Mouse (Mus musculus): ENCODE data around the gene Slc7a10.

The Slc7a10 gene

DNA sequence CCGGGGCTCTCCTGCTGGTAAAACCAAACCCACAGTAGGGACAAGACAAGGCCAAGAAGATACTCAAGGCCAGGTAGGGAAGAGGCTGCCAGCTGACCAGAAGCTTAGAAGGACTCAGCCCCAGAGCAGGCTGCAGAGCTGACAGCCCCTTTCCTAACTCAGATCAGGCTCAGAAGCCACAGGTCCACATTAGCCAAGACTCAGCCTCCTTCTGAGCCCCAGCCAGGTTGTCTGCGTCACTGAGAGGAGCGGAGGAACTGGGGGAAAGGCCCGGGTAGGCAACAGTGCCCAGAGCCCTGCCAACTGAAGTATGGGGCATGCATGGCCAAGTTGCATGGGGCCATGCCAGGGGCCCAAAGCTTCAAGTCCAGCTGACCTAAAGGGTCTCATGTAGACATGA, 13.7 kb upstream of the Slc7a10 start:
- DNase-seq (ENCODE audit: extremely low read depth, low read depth), result no peak

DNA sequence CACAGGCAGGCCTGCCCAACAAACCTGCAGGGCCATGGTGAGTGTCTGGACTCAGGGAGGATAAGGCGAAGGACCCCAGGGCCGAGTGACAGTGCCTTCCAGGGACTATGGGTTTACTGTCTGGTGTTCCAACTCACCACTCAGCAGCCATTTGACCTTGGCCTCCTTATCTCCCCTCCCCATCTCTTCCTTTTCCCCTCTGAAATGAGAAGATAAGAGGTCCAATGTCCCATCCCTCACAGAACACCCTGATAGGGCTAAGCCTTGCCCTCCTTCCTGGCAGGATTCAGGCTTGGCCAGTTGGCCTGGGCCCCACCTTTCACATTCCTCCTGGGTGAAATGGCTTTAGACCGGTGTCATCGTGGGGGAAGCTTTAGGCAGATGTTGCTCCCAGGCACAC, 10.7 kb upstream of the Slc7a10 start:
- no peak for DNase-seq (ENCODE audit: extremely low read depth, low read depth)

DNA sequence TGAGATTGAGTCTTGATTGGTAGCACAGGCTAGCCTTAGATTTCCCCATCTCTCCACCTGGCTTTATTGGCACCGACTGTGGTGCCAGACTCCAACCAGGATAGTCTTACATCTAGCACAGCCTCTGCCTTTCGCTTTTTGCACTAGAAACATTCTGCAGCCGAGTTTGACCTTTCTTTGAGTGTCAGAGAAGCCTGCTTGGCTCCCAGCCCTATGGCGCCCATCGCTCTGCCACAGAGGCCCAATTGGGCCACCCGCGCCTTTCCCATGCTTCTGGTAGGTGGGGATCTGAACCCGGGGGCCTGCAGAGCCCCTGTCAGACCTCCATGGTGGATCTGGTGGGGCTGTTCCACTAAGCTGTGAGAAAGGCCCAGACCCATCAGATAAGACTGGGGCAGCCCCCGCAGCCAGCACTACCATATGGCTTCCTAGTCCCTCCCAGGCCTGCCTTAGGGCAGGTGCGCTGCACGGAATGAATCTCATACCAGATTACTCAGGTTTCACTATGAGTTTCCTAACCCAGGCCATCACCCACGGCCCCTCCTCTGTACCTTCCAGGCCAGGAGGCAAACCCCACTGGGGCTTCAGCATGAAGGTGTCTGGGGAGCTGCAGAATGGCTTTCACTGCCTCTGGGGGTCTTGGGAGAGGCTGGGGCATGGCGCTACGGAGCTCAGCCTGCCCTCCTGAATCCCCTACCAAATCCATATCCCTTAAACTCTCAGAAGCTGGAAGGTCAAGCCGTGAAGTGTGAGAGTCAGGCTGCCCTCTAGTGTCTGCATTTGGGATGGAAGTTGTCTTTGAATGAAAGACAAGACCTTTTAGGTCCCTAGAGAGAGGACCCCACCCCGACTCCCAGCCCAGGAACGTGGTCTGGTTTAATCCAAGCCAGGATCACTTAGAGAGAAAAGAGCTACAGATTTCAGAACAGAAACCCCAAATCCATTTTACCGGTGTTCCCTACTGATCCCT, 9.5 kb upstream of the Slc7a10 start:
- no peak for DNase-seq (ENCODE audit: extremely low read depth, low read depth)

DNA sequence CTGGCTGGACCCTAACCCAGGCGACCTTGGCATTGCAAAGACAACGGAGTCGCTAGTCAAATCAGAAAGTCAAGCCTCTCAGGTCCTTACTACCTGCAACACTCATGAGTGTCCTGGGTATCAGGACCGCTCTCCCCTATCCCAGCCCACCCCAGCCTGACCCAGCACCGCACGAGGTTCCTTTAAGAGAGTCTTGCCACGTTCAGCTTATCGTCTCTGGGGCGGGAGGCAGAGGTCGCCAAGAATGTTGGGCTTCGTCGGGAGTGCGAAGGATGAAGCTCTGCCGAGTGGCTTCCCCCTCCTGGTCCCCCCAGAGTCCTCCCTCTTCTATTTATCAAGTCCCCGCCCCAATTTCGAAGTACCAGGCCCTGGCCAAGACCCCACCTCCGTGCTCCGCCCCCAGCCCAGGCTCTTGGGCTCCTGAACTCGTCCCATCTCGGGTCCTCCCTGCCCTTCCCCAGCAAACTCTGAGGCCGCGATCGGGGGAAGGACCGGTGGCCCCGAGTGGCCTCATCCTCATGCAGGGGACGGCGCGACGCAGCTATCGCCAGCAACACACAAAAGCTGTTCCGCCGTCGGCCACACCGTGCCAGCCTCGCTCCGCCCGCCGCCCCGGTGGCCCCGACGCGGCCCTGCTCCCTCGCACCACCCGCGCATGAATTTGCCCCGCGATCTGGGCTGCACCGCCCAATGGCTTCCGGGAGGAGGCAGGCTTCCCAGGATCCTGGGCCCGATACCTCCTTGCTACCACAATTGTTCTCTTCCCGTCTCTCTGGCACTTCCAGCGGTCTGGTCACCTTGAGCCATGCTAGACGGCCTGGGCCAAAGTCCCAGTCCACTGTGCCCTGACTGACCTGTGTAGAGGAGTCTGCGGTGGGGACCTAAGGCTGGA, 1.1 kb upstream of the Slc7a10 start:
- DNase-seq (ENCODE audit: extremely low read depth, low read depth), result no peak

DNA sequence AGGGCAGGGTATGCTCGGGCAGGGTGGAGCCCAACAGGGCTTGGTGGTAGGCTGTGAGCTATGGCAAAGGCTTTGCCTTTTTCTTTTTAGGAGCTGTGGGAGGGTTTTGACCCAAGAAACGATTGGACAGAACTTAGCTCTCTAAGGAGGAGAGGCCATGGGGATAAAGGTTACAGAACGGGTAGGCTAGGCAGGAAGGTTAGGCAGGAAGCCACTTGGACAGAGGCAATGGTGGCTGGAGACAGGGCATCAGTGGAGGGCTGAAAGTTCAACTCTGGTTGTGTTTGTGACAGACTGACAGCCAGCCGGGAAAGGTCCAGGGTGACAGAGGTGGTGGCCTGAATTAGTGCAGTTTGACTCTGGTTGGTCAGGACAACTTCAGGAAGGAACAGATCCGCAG, 3.5 kb downstream of the Slc7a10 start:
- DNase-seq (ENCODE audit: extremely low read depth, low read depth), result no peak

DNA sequence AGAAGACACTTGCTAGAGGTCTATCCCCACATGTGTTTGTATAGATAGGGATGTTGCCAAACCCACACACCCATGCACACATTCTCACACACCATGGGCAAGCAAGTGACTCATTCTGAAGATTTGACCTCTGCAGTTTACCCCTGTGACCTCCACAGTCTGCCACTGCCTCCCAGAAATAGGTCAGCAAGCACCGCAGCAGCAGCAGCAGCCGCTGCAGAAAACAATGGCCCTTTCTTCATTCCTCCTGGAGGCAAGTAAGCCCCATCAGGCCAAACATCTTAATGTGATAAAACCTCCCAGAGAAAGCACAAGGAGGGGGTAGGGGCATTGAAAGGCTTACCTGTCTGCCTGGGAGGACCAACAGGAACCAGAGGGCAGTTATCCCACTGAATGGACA, 5.1 kb downstream of the Slc7a10 start:
- no peak for DNase-seq (ENCODE audit: extremely low read depth, low read depth)

DNA sequence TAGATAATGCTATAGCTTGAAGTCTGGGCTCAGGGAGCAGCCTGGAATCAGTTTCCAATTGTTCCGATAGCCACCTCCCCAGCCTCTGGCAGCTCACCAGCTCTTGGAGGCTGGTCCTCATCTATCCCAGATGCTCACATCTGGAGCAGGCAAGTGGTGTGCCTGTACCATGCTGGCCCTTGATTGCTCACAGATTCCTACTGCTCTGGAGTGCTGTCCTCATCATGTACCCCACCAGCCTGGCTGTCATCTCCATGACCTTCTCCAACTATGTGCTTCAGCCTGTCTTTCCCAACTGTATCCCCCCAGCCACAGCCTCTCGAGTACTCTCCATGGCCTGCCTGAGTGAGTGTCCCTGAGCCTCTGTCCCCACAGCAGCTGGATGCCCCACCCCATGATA, 10.8 kb downstream of the Slc7a10 start:
- no peak for DNase-seq (ENCODE audit: extremely low read depth, low read depth)

DNA sequence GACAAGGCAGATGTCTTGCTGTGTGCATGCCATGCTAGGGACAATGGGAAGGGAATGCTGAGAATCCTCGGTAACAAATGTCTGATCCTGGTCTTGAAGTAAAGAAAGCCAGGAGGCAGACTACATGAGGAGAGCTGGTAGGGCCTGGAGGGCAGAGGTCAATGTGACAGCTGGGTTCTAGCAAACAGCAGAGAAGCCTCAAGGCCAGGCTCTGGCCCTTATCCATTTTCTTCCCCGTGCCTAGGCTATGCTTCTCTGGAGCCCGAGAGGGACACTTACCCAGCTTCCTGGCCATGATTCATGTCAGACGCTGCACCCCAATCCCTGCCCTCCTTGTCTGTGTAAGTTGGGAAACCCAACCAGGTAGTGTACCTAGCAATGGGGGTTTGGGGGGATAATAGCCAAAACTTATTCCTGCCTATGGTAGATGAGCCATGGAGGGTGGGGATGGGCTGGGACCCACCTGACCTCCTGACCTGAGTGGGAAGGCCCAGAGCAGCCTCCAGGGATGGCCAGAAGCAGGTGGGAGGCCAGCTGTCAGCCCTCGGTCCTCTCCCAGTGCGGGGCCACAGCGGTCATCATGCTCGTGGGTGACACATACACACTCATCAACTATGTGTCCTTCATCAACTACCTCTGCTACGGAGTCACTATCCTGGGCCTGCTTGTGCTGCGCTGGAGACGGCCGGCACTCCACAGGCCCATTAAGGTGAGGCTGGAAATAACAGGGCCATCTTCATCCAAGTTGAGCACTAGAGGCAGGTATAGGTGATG, 13.0 kb downstream of the Slc7a10 start:
- DNase-seq (ENCODE audit: extremely low read depth, low read depth), result no peak

DNA sequence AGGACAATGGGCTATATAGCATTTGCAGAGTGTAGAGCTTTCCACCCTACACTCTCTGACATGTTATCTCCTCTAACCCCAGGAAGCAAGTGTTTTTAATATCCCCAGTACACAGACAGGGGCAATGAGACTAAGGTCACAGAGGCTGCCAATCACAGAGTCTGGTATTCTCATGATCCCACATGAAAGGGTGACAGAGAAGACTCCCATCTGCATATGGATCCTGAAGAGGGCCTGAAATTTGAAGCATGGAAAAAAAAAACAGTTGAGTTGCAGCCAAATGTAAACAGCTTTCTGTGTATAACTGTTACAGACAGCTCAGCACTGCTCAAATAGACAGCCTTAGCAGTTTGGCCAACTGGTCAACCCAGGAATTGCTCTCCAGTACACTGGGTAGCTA, 13.6 kb downstream of the Slc7a10 start:
- no peak for DNase-seq (ENCODE audit: extremely low read depth, low read depth)

DNA sequence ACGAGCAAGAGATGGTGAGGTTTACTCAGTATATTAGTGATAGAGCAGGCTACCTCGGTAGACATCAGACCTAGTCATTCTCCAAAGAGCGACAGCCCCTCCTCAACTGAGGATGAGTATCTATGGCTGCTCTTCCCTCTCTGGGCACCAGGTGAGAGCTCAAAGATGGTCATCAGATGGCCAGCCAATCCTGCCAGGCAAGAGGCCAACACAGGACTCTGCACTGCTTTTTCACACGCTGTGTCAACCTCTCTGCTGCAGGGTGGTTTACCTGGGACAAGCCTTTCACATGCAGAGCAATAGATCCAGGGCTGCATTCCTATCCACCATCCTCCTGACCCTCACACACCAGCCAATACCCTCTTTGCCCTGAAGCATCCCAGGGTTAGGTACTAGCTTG, 25.6 kb downstream of the Slc7a10 start:
- no peak for DNase-seq (ENCODE audit: extremely low read depth, low read depth)

DNA sequence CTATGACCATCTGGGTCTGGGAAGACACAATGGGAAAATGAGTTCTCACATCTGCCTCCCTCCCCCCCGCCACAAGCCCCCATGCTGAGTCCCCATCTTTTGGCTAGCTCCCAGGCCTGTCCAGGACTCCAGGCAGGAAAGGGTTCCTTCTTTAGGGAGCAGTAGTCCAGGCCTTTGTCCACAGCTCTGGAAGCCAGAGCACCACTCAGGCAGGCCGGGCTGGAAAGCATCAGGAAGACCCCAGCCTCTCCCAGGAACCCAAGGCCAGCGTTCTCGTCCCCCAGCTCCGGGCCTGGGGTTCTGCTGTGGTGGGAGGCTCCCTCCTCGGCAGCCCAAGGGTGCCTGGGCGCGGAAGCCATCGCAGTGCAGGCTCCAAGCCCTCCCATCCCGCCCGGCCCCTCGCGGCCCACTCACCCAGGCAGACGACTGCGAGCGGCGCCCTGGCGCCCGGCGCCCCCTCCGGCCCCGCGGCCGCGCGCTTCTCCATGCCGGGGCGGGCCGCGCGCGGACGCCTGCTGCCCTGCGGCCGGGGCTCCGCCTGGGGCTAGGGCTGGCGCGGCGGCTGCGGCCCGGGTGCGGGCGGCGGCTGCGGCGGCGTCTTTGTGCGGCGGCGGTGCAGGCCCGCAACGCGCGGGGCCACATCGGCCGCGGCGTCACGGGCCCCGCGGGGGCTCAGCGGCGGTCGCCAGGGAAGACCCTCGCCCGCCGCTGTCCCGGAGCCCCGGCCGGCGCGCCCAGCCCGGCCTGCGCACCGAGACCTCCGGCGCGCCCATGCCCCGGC, 28.4 kb downstream of the Slc7a10 start:
- no peak for DNase-seq (ENCODE audit: extremely low read depth, low read depth)

DNA sequence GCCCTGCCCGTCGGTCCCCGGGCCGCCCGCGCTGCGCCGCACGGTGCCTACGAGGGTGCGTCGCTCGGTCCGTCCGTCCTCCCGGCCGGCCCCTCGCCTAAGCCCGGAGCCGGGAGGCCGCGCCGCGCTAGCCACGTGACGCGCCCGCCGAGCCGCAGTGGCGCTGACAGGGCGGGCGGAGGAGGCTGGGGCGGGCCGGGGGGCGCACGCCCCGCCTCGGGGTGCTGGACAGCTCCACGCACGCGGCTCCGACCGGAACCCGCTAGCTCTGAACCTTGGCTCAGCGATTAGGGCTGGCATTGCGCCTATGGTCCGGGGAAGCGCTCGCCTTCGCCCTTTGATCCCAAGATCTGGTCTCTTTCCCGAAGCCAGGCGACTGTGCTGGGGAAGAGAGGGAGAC, 29.0 kb downstream of the Slc7a10 start, which contains the start of gene Lrp3:
Lrp3 (minus strand) TSS at position 274 of the 400 bp plus-strand sequence.
- no peak for DNase-seq (ENCODE audit: extremely low read depth, low read depth)

DNA sequence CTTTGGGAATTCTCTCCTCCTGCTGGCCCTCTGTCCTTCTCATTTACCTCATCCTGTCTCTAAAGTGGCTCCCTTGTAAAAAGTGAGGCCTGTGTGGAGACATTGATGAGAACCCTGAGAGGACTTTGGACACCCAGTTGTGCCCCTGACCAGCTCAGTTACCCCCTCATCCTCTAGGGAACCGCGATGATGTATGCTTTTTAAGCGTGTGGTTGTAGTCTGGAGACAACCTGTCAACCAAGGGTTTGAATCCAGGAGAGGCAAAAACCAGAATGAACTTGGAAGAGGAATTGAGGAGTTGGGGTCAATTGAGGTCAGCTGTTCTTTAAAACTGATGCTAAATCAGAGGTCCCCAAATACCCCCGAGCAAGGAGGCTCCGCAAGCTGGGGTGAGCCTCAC, 29.5 kb downstream of the Slc7a10 start:
- no peak for DNase-seq (ENCODE audit: extremely low read depth, low read depth)

DNA sequence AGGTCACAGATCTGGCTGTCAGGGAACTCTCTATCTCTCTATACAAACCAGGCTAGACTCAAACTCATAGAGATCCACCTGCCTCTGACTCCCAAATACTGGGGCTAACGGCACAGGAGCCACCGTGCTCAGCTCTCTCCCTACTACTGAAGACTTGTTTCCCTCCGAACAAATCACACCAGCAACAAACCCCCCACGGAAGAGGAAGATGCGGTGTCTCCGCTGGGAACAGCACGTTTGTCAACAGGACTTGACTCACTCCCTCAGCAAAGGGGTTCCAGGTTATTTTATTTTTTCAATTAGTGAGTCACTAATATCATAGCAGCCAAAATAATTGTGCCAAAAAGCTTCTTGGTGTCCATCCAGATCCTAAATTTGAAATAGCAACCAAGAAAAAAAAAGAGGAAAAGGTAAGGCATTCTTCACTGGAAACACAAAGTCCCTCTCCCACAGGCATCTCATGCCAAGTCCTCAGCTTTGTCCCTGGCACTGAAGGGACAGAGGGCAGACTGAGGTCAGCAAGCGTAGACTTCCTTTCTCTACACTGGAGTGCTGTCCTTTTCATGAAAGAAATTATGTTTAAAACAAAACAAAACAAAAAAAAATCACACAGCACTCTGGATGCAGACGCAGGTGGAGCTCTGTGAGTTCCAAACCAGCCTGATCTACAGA, 34.6 kb downstream of the Slc7a10 start:
- DNase-seq (ENCODE audit: extremely low read depth, low read depth), result no peak

DNA sequence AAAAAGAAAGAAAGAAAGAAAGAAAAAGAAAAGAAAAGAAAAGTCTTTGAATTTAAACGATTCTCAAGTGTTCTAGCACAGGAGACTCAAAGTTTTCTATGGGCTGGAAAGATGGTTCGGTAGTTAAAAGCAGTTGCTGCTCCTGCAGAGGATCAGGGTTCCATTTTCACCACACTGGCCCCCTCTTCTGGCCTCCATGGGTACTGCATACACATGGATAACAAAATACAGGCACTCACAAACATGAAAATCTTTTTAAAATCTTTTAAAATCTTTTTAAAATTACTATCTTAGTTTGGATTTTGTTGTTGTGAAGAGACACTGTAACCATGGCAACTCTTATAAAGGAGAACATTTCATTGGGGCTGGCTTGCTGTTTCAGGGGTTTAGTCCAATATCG, 44.1 kb downstream of the Slc7a10 start:
- no peak for DNase-seq (ENCODE audit: extremely low read depth, low read depth)

DNA sequence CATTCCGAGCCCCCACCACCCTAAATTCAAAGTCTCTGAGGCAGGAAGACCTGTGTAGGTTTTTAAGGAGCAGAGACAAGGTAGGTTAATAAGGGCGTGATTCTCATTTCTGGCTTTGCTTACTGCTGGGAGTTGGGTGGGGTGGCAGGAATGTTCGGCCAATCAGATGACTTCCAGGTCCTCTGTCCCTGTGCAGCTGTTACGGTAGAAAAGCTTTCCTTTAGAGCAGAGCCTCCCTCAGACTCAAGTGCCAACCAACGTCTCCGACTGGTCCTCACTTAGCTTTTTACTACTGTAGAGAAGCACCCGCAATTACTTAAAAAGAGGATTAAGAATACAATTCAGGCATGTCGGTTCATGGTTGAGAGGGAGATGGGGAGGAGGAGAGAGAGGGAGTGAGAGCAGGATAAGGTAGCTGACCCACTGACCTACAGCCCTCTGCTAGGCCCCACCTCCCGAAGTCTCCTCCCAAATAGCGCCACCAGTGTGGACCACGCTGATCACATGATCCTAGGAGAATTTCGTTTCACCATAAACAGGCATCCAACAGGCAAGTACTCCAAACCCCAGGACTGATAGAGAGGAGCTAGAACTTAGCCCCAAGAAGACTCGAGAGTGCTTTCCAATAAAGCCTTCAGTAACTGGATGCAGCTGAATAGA, 46.7 kb downstream of the Slc7a10 start:
- no peak for DNase-seq (ENCODE audit: extremely low read depth, low read depth)

DNA sequence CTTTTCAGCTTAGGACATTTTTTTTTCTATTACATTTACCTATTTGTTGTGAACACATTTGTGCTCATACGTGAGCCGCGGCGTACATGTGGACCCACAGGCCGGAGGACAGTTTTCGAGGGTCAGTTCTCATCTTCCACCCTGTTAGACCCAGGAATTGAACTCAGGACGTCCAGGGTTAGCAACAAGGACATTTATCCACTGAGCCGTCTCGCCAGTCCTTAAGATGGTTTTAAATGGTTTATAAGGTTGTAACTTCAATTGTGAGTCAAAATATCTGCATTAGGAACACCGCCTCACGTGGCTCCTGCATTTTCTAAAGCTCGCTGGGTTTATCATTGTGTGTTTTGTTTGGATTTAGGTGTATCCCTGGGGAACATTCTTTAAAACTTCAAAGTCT, 47.7 kb downstream of the Slc7a10 start:
- peak; percentile 36 for DNase-seq (ENCODE audit: extremely low read depth, low read depth)

DNA sequence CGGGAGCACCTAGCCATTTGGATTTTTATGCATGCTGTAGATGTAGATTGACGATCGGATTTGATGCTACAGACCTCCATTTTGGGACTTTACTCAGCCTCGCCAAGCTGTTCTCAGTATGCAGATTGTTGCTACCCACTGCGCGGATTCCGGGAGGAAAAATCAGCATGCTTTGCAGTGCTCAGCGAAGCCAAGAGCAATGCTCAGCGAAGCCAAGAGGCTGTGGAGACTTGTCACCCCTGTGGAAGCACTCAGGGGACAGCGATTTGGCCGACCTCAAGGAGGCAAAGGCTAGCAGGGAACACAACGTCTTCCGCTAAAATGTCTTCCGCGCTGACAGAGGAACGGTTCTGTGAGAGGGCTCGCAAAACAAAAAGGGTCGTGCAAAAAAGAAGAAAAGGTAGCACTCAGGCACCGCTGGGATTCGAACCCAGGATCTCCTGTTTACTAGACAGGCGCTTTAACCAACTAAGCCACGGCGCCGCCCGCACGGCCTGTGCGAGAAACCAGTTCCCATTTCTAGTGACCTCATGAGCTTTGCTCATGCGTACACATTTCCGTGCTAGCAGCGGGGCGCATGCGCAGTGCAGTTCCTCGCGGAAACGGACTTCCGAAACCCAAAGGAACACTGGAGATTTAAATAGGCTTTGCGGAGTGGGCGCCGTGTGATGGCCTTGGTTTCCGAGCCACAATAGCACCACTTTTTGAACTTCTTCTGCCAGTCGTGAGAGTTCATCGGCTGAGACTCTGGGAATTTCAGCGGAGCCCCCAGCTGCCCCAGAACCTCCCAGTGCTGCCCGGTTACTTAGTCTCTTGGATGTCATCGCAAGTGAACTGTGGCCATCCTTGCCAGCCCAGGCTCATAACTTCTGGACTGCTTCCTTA, 48.4 kb downstream of the Slc7a10 start:
- DNase-seq (ENCODE audit: extremely low read depth, low read depth), result peak; percentile 89

DNA sequence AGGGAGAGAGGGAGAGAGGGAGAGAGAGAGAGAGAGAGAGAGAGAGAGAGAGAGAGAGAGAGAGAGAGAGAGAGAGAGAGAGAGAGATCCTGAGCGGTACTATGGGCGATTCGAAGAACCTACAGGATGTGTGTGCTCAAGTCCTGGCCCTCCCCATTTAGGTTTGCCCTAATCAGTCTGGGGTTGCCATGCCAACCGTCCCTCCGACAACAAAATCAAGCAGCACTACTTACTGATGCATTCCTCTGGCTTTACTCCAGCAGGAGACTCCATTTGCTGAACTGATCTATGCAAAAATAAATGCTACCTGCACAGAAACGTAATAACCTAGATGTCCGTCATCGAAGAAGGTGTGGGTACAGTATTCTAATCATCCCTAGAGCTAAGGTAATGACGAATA, 49.1 kb downstream of the Slc7a10 start:
- peak; percentile 64 for DNase-seq (ENCODE audit: extremely low read depth, low read depth)

All from MEL-GATA-1-ER (cell line).